Mouse (Mus musculus): Measurements from ENCODE around the gene Cd83. TPM values are rescaled to one million over a fixed set of nuclear protein-coding genes. Genes with fewer than 3 reads are reported as not detected.

The Cd83 gene
- polyA plus RNA-seq, 1 experiment from 2014 or later, result 16.0 TPM

DNA sequence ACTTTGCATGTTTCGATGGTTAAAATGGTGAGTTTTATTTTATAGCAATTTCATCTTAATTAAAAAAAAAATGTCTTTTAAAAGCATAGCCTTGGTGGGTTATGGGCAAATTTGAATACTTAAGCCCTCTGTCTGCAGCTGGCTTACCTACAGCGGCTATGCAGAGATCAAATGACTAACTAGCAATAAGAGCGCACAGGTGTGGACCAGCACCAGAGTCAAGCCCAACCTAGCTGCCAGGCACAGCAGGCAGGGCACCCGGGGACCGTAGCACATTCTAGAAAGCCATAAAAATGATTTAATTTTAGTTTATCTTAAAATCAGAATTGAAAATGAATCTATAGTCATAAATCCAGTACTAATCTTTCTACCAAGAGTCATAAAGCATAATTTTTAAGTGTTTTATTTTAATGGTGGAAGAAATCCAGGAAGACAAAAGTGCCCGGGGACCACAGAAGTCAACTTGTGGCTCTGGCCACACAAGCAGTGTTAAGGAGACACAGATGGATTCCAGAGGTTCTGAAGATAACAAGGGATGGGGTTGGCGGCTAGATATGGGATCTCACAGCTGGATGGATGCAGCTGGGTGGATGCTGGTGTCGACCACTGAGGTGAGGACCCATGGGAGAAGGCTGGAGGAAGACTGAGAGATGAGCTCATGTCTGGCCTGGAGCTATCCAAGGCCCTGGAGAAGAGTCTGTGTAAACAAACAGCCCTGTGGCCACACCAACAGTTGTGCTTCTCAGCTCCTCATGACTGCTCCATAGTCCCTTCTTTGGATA lies 46.5 kb downstream of the Cd83 start:
- no peak for ATAC-seq (ENCODE audit: insufficient read depth, low FRiP score, low TSS enrichment)
- 84% methylated on average over 8 of the region's 8 CpGs for WGBS

DNA sequence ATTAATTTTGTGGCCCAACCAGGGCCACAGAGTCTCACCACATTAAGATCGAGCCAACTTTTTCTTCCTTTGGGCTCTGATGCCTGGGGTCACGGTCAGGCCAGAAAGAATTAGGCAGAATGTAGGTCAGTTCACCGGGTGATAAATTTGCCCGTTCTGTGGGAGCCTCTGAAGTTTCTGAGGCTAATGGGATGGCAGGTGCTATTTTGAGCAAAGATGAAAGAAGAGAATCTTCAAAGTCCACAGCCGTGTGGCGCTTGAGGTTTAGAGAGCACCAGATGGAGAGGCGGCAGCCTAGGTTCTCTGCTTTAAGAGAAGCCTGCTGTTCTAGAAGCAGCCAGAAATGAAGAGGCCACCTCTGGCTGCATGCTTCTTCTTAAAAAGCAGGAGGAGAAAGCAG lies 48.2 kb downstream of the Cd83 start:
- H3K36me3 ChIP-seq (ENCODE audit: control insufficient read depth, insufficient read depth, low read length), result no peaks in the 10 kb centered on the region
- H3K27me3 ChIP-seq (ENCODE audit: control insufficient read depth, insufficient read depth, low read length), result no peaks in the 10 kb centered on the region
- H3K4me2 ChIP-seq (ENCODE audit: low read depth), result no peak overlapping the region
- no peak for ATAC-seq (ENCODE audit: insufficient read depth, low FRiP score, low TSS enrichment)
- no peaks in the 10 kb centered on the region for H3K9me3 ChIP-seq (ENCODE audit: control insufficient read depth, low read length)
- no peak overlapping the region for H3K27ac ChIP-seq (ENCODE audit: low read depth, low read length)
- H3K4me1 ChIP-seq (ENCODE audit: control insufficient read depth, insufficient read depth, low read length), result peaks cover 4% of the 10 kb centered on the region; the same call in 1 of the 2 replicates
- no peak overlapping the region for H3K4me3 ChIP-seq (ENCODE audit: low read depth, low read length)
- no peak overlapping the region for H3K9ac ChIP-seq (ENCODE audit: low read length)
- no peak for DNase-seq (ENCODE audit: low spot score)
- 25% methylated on average over 7 of the region's 7 CpGs for WGBS

More for the DNA sequence above, 46.5 kb downstream of the Cd83 start:
- Histone ChIP-seq H3K4me3 (ENCODE audit: low read depth, low read length) (no peak overlapping the region), H3K4me2 (ENCODE audit: low read depth) (no peak overlapping the region), H3K27me3 (ENCODE audit: control insufficient read depth, insufficient read depth, low read length) (no peaks in the 10 kb centered on the region), H3K9me3 (ENCODE audit: control insufficient read depth, low read length) (no peaks in the 10 kb centered on the region), H3K27ac (ENCODE audit: low read depth, low read length) (no peak overlapping the region), H3K9ac (ENCODE audit: low read length) (no peak overlapping the region), H3K36me3 (ENCODE audit: control insufficient read depth, insufficient read depth, low read length) (no peaks in the 10 kb centered on the region), H3K4me1 (ENCODE audit: control insufficient read depth, insufficient read depth, low read length) (0 out of 2 replicates have a peak, but pooled peaks cover 4% of the 10 kb centered on the region)
- DNase-seq (ENCODE audit: low spot score), result no peak

DNA sequence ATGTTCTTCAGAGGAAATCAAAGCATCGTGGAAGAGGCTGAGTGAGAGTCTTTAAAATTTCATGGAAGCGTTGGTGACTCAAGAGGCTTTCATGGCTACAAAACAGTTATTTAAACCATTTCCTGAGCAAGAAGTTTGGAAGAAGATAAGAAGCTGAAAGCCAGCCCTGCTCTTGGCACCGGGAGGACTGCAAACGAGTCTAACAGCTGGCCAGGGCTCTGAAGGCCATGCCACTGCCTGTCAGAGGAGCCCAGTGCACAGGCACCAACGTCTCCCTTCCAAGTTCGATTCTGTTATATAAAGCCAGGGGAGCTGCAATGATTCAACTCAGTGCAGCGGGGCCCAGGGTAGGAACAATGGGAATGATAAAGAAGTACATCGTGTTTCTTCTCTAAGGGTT lies 51.8 kb downstream of the Cd83 start:
- H3K27ac ChIP-seq (ENCODE audit: low read depth, low read length), result no peak overlapping the region
- no peaks in the 10 kb centered on the region for H3K9me3 ChIP-seq (ENCODE audit: control insufficient read depth, low read length)
- no peak overlapping the region for H3K4me2 ChIP-seq (ENCODE audit: low read depth)
- no peak overlapping the region for H3K4me3 ChIP-seq (ENCODE audit: low read depth, low read length)
- H3K4me1 ChIP-seq (ENCODE audit: control insufficient read depth, insufficient read depth, low read length), result peaks cover 8% of the 10 kb centered on the region; the same call in 1 of the 2 replicates
- no peak for DNase-seq (ENCODE audit: low spot score)
- no peaks in the 10 kb centered on the region for H3K36me3 ChIP-seq (ENCODE audit: control insufficient read depth, insufficient read depth, low read length)
- no peak overlapping the region for H3K9ac ChIP-seq (ENCODE audit: low read length)
- 37% methylated on average over 8 of the region's 8 CpGs for WGBS
- ATAC-seq (ENCODE audit: insufficient read depth, low FRiP score, low TSS enrichment), result no peak
- H3K27me3 ChIP-seq (ENCODE audit: control insufficient read depth, insufficient read depth, low read length), result no peaks in the 10 kb centered on the region

DNA sequence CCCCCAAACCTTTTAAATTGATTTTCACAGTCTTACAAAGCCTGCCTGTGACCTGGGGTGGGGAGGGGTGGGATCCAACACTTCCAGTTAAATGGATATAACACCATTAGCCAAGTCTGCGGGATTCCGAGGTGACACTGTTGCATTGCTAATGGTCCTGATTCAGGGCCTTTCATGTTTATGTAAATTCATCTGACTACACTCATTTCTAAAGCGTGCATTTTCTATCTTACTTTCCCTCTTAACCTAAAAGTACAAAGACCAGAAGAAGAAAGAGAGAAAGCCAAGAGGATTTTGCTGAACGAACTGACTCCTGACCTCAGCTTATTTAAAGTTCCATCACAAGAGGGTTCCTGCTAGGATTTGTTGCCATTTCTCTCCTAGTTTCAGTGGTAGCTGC lies 53.2 kb downstream of the Cd83 start:
- no peak overlapping the region for H3K4me2 ChIP-seq (ENCODE audit: low read depth)
- no peak overlapping the region for H3K9ac ChIP-seq (ENCODE audit: low read length)
- ATAC-seq (ENCODE audit: insufficient read depth, low FRiP score, low TSS enrichment), result no peak
- WGBS, result 22% methylated on average over 4 of the region's 4 CpGs
- H3K36me3 ChIP-seq (ENCODE audit: control insufficient read depth, insufficient read depth, low read length), result no peaks in the 10 kb centered on the region
- no peak for DNase-seq (ENCODE audit: low spot score)
- H3K4me3 ChIP-seq (ENCODE audit: low read depth, low read length), result no peak overlapping the region
- no peaks in the 10 kb centered on the region for H3K9me3 ChIP-seq (ENCODE audit: control insufficient read depth, low read length)
- H3K27me3 ChIP-seq (ENCODE audit: control insufficient read depth, insufficient read depth, low read length), result no peaks in the 10 kb centered on the region
- no peak overlapping the region for H3K27ac ChIP-seq (ENCODE audit: low read depth, low read length)
- H3K4me1 ChIP-seq (ENCODE audit: control insufficient read depth, insufficient read depth, low read length), result peaks cover 5% of the 10 kb centered on the region; the same call in 1 of the 2 replicates

DNA sequence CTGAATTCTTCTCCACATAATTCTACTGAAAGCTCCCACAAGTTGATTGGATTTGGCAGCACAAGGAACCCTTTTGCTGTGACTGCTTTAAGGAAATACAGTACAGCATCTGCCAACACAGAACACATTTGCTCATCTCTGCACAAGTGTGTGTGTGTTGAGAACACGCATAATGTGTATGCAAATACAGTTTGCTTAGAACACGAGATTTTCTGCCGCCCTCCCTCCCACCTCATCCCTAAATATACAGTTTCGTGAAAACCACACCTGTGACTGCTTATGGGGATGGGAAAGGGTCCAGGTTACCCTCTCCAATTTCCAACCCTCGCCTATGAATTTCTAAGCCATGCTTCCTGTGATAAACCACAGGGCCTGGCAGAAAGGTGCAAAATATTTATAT lies 60.6 kb downstream of the Cd83 start:
- DNase-seq (ENCODE audit: low spot score) (no peak), ATAC-seq (ENCODE audit: insufficient read depth, low FRiP score, low TSS enrichment) (no peak)
- Histone ChIP-seq H3K9ac (ENCODE audit: low read length) (no peak overlapping the region), H3K4me2 (ENCODE audit: low read depth) (no peak overlapping the region), H3K4me1 (ENCODE audit: control insufficient read depth, insufficient read depth, low read length) (0 out of 2 replicates have a peak, but pooled peaks cover 4% of the 10 kb centered on the region), H3K4me3 (ENCODE audit: low read depth, low read length) (no peak overlapping the region), H3K27me3 (ENCODE audit: control insufficient read depth, insufficient read depth, low read length) (no peaks in the 10 kb centered on the region), H3K27ac (ENCODE audit: low read depth, low read length) (no peak overlapping the region), H3K36me3 (ENCODE audit: control insufficient read depth, insufficient read depth, low read length) (no peaks in the 10 kb centered on the region), H3K9me3 (ENCODE audit: control insufficient read depth, low read length) (no peaks in the 10 kb centered on the region)
- WGBS, result 88% methylated on average over 5 of the region's 5 CpGs

DNA sequence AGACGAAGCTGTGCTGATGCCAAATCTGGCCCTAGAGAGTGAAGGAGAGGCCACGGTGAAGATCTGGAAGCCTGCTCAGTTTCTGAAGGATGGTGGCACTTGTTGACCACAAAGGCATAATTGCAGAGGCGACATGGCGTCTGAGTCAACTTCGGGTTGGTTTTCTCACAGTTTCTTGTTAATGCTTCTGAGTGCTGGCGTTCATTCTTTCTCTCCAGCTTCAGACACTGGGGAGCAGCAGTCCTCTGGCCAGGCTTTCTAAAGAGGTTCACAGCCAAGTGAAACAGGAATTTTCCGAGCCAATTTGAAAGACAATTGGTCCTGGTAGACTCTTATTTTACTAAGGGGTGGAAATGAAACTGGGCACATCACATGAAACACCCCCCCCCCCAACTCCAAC lies 62.6 kb downstream of the Cd83 start:
- WGBS, result 92% methylated on average over 7 of the region's 7 CpGs
- no peaks in the 10 kb centered on the region for H3K4me1 ChIP-seq (ENCODE audit: control insufficient read depth, insufficient read depth, low read length)
- H3K36me3 ChIP-seq (ENCODE audit: control insufficient read depth, insufficient read depth, low read length), result no peaks in the 10 kb centered on the region
- no peak for ATAC-seq (ENCODE audit: insufficient read depth, low FRiP score, low TSS enrichment)
- no peaks in the 10 kb centered on the region for H3K9me3 ChIP-seq (ENCODE audit: control insufficient read depth, low read length)
- H3K4me2 ChIP-seq (ENCODE audit: low read depth), result no peak overlapping the region
- no peaks in the 10 kb centered on the region for H3K27me3 ChIP-seq (ENCODE audit: control insufficient read depth, insufficient read depth, low read length)
- no peak overlapping the region for H3K27ac ChIP-seq (ENCODE audit: low read depth, low read length)
- no peak overlapping the region for H3K4me3 ChIP-seq (ENCODE audit: low read depth, low read length)
- H3K9ac ChIP-seq (ENCODE audit: low read length), result no peak overlapping the region
- DNase-seq (ENCODE audit: low spot score), result no peak

DNA sequence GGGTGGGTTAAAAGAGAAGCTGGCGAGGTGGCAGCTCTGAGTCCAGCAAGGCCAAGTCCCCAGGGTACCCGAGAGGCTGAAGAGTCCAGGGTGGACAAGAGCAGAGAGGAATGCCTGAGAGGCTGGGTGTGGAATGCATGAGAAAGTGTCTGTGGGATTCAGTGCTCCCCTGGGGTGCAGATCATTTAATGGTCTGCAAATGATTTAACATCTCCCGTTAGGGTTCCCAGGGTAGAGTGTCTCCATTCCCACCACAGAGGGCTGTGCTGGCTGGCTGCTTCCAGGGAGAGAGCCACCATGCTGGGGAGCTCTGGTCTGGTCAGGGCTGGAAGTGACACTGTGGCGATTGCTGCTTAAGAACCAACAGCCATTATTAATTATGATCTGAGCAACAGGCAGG lies 65.2 kb downstream of the Cd83 start:
- ATAC-seq (ENCODE audit: insufficient read depth, low FRiP score, low TSS enrichment) (no peak), DNase-seq (ENCODE audit: low spot score) (peak; percentile 24)
- Histone ChIP-seq H3K9me3 (ENCODE audit: control insufficient read depth, low read length) (no peaks in the 10 kb centered on the region), H3K27me3 (ENCODE audit: control insufficient read depth, insufficient read depth, low read length) (no peaks in the 10 kb centered on the region), H3K9ac (ENCODE audit: low read length) (no peak overlapping the region), H3K4me3 (ENCODE audit: low read depth, low read length) (no peak overlapping the region), H3K27ac (ENCODE audit: low read depth, low read length) (no peak overlapping the region), H3K4me1 (ENCODE audit: control insufficient read depth, insufficient read depth, low read length) (no peaks in the 10 kb centered on the region), H3K4me2 (ENCODE audit: low read depth) (no peak overlapping the region), H3K36me3 (ENCODE audit: control insufficient read depth, insufficient read depth, low read length) (no peaks in the 10 kb centered on the region)
- WGBS, result 33% methylated on average over 4 of the region's 4 CpGs

DNA sequence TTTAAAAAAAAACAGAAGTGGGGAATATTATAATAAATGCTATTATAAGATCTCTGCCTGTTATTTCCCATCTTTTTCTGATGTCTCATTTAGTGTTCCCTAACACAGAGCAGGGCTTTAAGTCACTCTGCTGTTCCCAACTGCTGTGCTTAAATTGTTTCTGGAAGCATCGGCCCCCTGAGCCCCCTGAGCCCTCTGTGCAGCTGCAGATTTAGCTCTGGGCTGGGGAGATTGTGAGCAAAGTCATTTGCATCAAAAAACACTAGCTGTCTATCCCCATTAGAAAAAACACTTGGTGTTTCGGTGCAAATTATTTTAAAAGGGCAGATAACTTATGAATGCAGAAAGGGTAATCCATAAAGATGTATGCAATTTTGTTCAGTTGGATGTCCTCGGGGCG lies 66.5 kb downstream of the Cd83 start:
- no peaks in the 10 kb centered on the region for H3K9me3 ChIP-seq (ENCODE audit: control insufficient read depth, low read length)

More for the DNA sequence above, 66.5 kb downstream of the Cd83 start:
- Histone ChIP-seq H3K4me1 (ENCODE audit: control insufficient read depth, insufficient read depth, low read length) (no peaks in the 10 kb centered on the region), H3K36me3 (ENCODE audit: control insufficient read depth, insufficient read depth, low read length) (no peaks in the 10 kb centered on the region), H3K27me3 (ENCODE audit: control insufficient read depth, insufficient read depth, low read length) (no peaks in the 10 kb centered on the region), H3K27ac (ENCODE audit: low read depth, low read length) (no peak overlapping the region), H3K9ac (ENCODE audit: low read length) (no peak overlapping the region), H3K4me3 (ENCODE audit: low read depth, low read length) (no peak overlapping the region), H3K4me2 (ENCODE audit: low read depth) (no peak overlapping the region)
- WGBS, result 52% methylated on average over 4 of the region's 4 CpGs
- DNase-seq (ENCODE audit: low spot score) (no peak), ATAC-seq (ENCODE audit: insufficient read depth, low FRiP score, low TSS enrichment) (no peak)
